Mouse (Mus musculus) cerebellum, postnatal 14 days (tissue): ENCODE data around the gene Chka.
A peak's percentile ranks its signal among the peaks of the same experiment; 100 is the strongest.

ENCODE experiments used
- DNase-seq, 2 experiments: peaks; one replicate each; pipeline ENCODE4 v3.0.0; 2021; ENCODE audit warnings: mixed read lengths in 2 of 2

Chka gene

GRCm38 (mm10) chr19:3890181-3890580 lies 38.6 kb downstream of the Chka start:
- DNase-seq: no peak

- no peak for DNase-seq
These were observed 42.1 kb downstream of the Chka start for GRCm38 (mm10) chr19:3893545-3894116.

- DNase-seq: no peak
These were observed 42.7 kb downstream of the Chka start for GRCm38 (mm10) chr19:3894294-3894693.

GRCm38 (mm10) chr19:3895171-3895631 lies 43.6 kb downstream of the Chka start:
- DNase-seq: no peak

- DNase-seq: no peak
These were observed 44.6 kb downstream of the Chka start for GRCm38 (mm10) chr19:3896208-3896607.

- DNase-seq: no peak
These were observed 46.0 kb downstream of the Chka start for GRCm38 (mm10) chr19:3897557-3897956.

GRCm38 (mm10) chr19:3898952-3899351 lies 47.4 kb downstream of the Chka start:
- DNase-seq: no peak

- no peak for DNase-seq
These were observed 48.0 kb downstream of the Chka start for GRCm38 (mm10) chr19:3899618-3900017.

GRCm38 (mm10) chr19:3902966-3903365 lies 51.4 kb downstream of the Chka start:
- DNase-seq: no peak

- DNase-seq: no peak
These were observed 52.2 kb downstream of the Chka start for GRCm38 (mm10) chr19:3903648-3904362.

- no peak for DNase-seq
These were observed 52.7 kb downstream of the Chka start for GRCm38 (mm10) chr19:3904363-3904675.

GRCm38 (mm10) chr19:3905261-3905969 lies 53.8 kb downstream of the Chka start:
- no peak for DNase-seq

- DNase-seq: no peak
These were observed 54.8 kb downstream of the Chka start for GRCm38 (mm10) chr19:3906326-3906725.

- DNase-seq: peak; percentile 48 to 51
These were observed 55.5 kb downstream of the Chka start, which contains the start of gene Tcirg1 for GRCm38 (mm10) chr19:3906795-3907786. Gene Tcirg1 (minus strand): TSS chr19:3907133.

- DNase-seq: no peak
These were observed 56.5 kb downstream of the Chka start for GRCm38 (mm10) chr19:3907876-3908660.

- DNase-seq: no peak
These were observed 58.6 kb downstream of the Chka start for GRCm38 (mm10) chr19:3910206-3910605.

- DNase-seq: peak; percentile 87 to 92
These were observed 61.0 kb downstream of the Chka start, which contains the start of gene Ndufs8 for GRCm38 (mm10) chr19:3912337-3913204. Gene Ndufs8 (minus strand): TSS chr19:3912774.

- no peak for DNase-seq
These were observed 62.1 kb downstream of the Chka start for GRCm38 (mm10) chr19:3913692-3914091.

GRCm38 (mm10) chr19:3914535-3914934 lies 63.0 kb downstream of the Chka start:
- DNase-seq: no peak

- no peak for DNase-seq
These were observed 65.2 kb downstream of the Chka start for GRCm38 (mm10) chr19:3916727-3917126.

GRCm38 (mm10) chr19:3919928-3920327 lies 68.4 kb downstream of the Chka start:
- DNase-seq: no peak
